Mouse (Mus musculus) gastrocnemius, postnatal 10 days (tissue): ENCODE data around the gene Cdc25b. TPM values are rescaled to one million over a fixed set of nuclear protein-coding genes. Genes with fewer than 3 reads are reported as not detected.
A peak's percentile ranks its signal among the peaks of the same experiment; 100 is the strongest.

ENCODE experiments used
- DNase-seq: peaks from one replicate; pipeline ENCODE4 v3.0.0; 2021; ENCODE audit warnings: mixed read lengths
- total RNA-seq, 2 experiments: library from RNA; stranded (reverse); gene quantifications; 2 replicates each; pipeline ENCODE4 v1.2.3; 2021

Cdc25b gene
- total RNA-seq, 2 experiments from 2014 or later: 9.4 to 13.0 TPM

DNA sequence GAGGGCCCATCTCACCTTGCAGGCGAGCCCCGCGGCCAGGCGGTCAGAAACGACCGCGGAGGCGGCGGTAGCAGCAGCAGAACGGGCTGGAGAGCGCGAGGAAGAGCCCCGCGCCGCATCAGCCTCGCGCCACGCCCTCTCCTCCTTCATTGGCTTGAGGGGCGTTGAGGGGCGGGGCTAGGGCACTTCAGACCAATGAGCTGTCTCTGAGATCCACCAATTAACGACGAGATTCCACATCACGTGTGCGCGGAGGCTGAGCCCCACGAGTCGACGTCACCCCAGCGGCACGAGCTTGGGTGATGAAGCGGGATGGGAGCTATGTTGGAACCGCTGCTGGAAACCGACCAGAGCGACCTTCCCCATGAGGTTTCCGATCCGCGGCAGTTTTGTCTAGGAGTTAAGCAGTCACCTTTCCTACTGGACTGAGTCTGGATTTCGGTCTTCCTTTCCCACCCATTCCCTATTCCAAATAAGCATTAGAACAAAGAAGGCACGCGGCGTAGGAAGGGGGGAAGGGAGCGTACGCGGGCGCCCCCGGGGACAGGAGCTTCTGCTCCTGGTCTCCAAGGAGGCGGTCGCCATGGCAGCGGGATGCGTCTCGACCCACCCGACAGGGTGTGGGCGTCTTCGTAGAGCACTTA, 26.7 kb upstream of the Cdc25b start, which contains the start of gene 1700037H04Rik:
Gene 1700037H04Rik, minus strand, starts transcription at position 144 of the 644 bp plus-strand sequence.
- DNase-seq: peak; percentile 94

DNA sequence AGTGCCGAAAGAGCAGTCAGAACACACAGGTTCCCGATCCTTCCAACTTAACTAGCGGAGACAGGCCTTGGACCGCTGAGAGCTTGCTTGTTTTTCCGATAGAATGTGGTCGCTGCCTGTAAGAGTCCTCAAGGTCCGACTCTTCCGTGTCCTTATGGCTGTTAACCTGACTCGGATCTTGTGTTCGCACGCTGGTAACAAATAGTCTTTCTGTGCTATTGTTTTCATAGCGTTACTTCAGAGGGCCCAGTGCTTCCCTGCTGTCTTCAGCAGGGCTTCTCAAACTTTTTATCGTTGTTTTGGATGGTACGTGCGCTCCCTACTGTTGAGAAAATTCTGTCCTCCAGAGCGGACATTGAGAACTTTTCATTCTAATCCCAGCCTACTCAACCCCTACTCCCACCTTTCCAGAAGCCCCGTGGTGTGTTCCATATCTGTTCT, 26.1 kb upstream of the Cdc25b start:
- DNase-seq: no peak

DNA sequence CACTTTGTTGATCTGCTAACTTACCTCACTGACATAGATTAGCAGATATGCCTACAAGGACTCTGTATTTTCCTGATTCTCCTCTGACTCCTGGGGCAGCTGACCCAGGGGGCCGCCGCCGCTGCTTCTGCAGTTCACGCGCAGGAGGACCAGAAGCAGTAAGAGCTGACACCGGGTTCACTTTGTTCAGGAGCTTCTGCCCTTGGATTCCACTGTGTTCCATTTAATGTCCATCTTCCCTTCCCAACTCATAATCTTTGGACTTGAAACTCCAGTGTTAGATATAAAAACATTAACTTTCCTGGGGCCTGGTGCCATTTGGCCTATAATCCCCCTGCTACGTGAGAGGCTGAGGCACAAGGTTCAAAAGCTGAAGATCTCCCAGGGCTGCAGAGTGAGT, 22.8 kb upstream of the Cdc25b start:
- DNase-seq: no peak

DNA sequence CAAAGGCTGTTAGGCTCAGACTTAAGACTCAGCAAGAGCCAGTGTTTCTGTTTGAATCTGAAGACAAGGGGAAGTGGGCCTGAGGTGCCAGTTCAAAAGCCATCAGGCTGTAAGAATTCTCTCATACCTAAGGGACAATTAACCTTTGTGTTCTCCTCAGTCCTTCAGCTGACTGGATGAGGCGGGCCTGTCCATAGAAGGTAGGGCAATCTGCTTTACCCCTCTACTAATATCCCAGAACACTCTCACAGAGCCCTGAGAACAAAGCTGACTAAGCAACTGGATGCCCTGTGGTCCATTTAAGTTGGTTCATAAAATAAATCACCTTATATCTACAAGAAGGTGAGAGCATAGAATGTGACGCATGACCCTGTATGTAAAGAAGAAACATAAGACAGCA, 20.6 kb upstream of the Cdc25b start:
- no peak for DNase-seq

DNA sequence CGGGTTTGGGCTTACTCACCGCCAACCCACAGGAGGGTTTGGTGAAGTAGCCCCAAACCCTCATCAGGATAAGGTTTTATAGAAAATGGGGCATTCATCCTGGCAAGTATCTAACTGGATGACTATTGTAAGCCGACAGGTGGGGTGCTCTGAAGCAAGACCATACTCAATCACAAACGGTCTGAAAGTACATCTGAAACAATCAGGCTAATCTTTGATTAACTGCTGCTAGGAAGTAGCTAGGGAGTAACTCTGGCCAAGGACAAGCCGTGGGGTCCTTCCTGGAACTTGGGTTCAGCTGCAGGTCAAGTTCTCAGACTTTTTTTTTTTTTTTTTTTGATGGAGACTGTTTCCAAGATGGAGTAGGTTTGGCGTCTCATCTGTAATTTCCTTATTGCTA, 18.8 kb upstream of the Cdc25b start:
- no peak for DNase-seq

DNA sequence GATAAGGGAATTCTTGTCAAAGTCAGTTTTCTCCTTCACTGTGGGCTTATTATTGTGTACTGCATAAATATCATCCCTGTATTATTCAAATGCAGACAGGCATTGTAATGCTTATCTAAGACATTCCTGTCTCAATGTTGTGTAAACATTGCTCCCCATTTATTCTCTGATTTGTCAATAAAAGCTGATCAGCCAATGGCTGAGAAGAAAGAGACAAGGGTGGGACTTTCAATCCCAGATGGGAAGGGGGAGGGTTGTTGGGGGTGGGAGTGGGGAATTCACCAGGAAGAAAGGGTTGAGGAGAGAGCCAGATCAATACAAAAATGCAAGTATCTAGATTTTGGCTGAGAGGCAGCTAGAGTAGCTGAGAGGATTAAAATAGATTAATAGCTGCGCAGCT, 17.8 kb upstream of the Cdc25b start:
- DNase-seq: no peak

DNA sequence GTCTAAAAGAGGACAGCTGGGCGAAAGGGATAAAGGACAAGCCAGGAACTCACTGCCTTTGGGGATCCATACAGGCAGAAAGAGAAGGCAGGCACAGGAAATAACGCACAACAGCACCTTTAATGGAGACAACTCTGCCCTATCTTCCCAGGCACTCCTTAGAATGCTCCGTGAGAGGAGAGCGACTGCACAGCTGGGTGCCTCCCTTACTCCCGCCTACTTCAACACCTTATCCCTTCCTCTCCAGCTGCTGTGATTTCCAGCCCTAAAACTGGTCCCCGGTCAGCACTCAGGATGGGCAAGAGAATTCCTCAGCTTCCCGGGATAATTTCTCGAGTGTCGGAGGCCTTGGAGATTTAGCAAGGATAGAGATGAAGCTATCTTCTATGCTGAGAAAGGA, 15.8 kb upstream of the Cdc25b start:
- DNase-seq: no peak

DNA sequence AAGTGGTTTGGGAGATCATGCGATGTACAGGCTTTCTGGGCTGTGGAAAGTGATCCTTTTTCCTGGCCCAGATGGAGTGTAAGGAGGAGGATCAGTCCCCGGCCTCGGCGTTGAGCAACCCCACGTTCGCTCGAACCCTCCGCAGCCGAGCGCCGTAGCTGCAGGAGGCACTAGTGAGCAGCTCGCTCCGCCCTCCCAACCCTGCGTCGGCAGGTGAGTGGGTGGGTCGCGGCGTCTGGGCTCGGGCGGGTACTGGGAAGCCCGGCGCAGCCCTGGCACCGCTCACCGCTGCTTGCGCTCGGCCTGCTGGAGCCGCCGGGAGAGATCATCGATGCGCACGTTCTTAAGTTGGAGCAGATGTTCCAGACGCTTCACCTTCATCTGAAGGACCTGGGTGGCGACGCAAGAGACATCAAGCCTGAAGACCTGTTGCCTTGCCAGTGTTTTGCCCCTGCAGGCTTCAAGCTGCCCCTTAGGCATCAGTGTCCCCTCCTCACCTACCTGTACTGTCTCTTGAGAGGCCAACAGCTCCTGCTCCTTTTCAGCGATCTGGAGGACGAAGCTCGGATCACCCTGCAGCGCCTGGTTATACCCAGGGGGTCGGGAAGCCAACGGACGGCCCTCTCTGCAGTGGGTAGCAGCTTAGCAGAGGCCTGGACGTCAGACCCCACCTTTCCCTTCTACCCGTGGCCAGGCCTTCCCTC, 15.2 kb upstream of the Cdc25b start:
- peak; percentile 66 for DNase-seq

DNA sequence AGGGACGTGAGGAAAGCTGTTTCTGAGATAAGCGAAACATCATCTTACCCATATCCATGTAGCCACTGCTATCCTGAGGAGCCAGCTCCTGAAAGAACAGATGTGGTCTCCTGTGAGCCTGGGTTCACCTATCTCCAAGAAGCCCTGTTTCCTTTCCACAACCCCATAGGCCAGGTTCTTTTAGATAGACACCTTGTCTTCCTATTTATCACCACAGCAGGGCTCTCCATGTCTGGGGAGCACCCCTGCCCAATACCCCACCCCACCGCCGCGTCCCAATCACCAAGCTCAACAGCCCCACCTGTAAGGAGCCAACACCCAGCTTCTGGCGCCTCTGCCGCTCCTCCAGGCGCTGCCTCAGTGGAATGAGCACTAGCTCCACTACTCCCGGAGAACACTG, 14.4 kb upstream of the Cdc25b start:
- DNase-seq: no peak

DNA sequence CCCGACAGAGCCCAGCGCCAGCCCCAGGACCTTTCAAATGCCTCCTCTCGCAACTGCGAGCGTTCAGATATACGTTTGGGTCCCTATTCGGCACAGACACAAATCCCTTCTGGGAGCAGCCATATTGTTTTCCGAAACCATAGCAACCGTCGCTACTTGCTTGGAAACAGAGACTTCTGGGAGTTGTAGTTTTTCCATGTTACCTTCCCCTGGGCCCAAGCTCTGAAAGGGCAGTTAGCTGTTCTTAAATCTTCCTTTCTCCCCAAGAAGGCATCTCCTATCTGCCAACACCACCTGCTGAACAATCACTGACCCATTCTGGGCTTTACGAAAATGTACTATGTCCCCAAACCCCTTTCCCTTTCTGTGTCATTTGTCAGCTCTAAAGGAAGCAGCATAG, 12.0 kb upstream of the Cdc25b start:
- DNase-seq: no peak

DNA sequence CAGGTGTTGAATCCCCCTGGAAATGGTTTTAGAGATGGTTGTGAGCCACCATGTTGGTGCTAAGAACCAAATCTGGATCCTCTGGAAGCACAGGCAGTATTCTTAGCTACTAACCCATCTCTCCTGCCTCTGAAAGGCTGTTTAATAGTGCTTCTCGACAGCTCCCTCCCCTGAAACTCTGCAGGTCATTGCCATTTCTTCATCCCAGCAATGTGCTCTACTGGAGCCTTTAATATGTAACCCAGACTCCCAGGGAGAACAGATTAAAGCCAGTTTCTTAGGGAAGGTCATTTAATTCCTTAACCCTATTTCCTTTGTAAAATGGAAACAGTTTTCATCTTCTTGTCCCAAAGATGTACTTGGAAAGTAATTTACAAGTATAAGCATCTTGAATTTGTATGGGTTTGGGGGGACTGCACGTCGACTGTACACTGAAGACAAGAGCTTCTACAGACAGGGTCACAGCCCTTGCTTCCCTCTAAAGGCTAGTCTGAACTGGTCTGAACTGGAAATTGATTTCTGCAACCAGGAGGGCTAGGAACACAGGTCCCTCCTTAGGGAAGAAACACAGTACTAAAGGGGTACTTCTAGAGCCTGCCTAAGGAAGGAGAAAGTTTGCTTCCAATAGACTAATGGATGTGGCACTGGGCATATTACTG, 11.3 kb upstream of the Cdc25b start:
- DNase-seq: no peak

DNA sequence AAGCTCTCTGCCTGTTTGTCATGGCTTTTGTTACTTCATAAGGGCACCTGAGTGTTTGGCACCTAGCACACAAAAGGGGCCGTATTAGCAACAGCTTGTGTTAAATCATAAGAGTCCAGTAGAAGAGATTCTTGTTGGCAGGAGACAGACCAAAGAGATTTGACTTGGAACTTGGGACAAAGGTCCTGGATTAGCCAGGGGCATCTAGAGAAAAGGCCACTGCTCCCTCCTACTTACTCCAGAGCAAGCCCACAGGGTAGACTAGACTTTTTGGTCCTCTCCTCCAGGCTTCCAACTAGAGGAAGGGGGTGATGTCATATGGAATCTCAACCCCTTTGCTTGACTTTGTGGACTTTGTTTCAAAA, 10.8 kb upstream of the Cdc25b start:
- DNase-seq: no peak

DNA sequence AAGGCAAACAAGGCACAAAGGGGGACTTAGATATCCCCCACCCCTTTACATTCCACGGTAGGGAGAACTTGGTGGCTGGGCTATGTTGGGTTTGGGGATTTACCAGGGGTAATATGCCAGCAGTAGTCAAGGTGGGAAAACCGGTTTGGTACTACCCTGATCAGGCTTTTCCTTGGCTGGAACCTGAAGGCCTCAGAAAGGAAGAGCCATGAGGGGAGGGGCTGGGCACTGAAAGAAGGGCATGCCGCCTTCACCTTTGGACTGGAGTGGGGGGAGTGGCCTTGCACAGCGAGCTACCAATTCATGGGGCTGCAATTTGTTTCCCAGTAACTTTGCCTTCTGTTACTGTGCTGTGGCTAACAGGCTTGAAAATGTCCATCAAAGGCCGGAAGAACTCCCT, 10.3 kb upstream of the Cdc25b start:
- no peak for DNase-seq

DNA sequence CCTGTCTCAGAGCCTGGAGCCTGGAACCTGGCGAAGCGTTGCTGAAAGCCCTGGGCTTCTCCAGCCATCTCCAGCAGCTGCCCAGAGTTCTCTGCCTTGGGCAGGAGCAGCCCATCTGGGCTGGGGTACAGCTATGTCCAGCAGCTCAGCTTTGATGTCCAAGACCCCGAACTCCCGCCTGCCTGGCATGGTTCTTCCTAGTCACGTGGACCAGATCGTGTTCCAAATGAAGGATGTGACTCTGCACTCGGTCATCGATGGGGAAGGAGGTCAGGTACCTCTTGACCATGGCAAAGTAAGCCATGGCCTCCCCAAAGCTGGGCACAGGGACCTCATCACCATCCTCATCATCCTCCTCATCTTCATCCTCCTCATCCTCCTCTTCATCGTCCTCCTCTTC, 8.8 kb upstream of the Cdc25b start:
- no peak for DNase-seq

DNA sequence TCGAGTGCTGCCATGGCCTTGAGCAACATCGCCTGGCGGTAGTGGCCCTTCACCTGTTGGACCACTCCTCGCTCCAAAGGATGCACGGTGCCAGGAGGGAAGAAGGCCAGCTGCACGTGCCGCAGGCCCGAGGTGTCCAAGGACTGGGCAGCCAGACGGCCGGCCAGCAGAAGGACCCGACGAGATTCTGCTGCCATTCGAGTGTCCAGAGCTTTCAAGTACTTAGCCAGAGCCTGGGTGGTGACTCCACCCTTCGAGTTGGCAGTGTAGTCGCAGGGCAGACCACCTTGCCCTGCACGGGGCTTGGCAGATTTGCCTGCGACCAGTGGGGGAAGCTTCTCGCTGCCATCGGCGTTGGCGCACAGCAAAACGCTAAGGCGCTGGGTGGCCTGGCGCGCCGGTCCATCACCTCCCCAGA, 7.9 kb upstream of the Cdc25b start:
- DNase-seq: peak; percentile 22

DNA sequence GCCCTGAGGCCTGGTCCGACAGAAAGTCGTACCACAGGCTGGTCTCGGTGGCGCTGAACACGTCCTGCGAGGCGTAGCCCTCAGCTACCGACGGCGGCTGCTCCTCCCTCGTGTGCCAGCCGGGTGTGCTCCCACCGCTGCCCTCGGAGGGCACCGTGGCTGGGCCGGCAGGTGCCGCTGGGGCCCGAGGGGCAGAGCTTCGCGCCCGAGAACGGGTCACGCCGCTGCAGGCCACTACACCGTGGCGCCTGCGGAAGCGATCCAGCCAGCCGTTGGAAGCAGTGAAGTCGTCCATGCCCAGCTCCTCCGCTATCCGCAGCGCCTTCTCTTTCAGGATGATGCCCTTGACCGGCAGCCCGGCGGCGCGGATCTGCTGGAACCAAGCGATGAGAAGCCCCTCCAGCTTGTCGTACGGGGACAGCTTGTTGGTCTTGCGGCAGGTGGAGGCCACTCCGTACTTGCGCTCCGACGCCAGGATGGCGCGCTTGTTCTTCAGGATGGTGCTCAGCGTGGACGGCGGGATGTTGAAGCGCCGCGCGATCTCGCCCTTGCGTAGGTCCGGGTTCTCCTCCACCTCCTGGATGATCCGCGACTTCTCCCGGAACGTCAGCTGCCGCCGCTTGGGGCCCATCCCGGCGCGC, 7.4 kb upstream of the Cdc25b start:
- DNase-seq: peak; percentile 58

DNA sequence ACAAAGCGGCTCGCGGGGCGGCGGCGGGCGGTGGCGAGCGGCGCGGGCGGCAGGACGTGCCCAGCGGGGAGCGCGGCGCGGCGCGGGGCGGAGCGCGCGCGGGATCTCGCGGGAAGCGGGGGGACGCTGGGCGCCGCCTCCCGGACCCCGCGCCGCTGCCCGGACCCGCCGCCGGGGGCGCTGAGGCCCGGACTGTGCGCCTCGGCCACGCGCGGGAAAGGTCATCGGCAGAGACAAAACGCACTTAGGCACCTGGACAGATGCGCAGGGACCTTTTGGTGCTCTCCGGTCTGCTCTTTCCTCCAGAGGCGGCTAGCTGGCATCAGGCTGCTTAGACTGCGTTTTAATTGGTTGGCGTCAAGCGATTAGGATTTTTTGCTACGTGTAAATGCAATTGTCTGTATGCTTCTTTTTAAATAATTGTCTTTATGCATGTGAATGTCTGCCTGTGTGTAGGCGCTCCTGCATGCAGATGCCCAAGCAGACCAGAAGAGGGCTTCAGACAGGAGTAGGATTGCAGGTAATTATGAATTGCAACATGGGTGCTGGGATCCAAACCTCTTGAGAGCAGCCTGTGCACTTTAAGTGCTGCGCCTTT, 6.7 kb upstream of the Cdc25b start, which contains the start of gene Cenpb:
Gene Cenpb, minus strand, starts transcription at position 78 of the 598 bp plus-strand sequence.
- peak; percentile 89 for DNase-seq

DNA sequence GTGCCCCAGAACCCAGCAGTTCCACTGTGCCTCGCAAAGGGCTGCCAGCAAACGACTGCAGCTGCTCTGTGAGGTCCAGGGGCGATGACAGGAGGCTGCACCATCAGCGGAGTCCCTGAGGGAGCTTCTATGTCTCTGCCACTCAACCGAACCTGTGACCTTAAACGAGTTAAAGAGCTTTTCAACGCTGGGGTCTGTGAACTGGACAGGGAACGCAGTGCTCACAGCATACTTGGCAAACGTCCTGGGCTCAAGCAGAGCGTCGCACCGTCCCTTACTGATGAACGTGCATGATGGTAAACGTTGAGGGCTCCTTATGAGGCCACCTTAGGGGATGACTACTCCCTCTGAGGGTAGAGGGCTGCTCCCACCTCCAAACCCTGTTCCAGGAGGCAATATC, 406 bp upstream of the Cdc25b start:
- no peak for DNase-seq

DNA sequence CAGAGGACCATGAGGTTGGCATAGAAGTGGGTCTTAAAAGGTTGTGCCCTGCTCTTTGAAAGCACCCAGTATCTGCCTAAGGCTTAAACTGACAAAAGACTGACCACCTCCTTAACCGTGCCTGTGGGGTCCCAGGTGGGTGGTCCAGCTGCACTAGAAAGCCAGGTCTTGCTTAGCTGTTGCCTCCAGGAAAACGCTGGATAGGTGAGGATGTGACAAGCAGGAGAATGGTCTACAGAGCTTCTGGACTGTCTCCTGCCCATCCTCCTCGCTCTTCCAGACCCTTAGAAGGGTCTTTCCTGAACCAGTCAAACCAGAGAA, 813 bp downstream of the Cdc25b start:
- DNase-seq: no peak

DNA sequence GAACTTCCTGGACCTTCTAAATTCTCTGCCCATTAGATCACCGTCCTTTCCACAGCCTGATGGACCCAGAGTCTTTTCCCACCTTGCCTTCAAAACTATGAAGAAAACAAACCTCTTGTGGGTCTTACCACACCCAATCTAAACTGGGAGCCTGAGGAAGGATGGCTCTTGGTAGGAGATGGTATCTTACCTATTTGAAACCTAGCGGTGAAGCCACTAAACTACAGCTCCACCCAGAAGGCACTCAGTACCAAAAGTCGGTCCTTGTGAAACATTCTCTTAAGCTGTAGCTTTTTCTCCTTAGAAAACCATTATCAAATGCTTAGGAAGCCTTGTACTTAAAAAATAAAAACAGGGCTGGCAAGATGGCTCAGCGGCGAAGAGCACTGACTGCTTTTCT, 1.6 kb downstream of the Cdc25b start:
- no peak for DNase-seq

DNA sequence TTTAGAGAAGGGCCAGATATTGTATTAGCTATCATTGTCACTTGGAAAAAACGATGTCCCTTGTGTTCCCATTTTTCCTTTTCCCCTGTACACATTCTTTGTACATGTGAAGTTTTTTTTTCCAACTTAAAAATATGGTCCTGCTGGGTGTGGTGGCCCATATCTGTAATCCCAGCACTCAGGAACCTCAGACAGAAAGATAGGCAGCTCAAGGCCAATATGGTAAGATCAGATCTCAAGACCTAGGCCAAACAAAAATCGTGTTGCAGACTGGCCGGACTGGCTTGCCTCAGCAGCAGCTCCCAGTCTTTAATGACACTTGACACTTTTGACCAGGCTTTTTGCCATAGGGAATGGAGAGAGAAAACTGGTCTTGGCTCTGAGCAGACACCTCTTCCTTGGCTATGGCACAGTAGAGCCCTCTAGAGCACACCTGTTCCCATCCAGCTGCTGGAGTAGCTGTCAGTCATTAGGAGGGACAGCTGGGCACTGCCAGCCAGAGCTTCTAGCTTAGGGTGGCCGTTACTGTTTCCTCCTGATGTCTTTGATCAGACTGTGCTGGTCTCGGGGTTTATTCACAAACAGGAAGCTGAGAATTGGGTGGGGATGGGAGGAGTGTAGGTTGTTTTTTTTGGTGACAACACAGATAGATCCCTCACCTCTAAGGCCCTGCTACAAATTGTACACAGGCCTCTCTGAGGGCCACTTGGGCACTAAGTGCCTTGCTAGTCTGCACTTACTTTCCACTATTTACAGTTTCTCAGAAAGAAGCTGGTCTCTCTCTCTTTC, 3.0 kb downstream of the Cdc25b start:
- no peak for DNase-seq
